Mouse (Mus musculus) lung, adult 2 months (tissue): ENCODE results near the gene Ell3.

Experiments
- CTCF ChIP-seq: fragments of 200-500 bp; IDR thresholded peaks from 2 replicates; pipeline ENCODE4 v1.5.1; 2011; ENCODE audit warnings: mild to moderate bottlenecking, low read length, control low read depth; ENCODE audit not compliant: insufficient read depth
- POLR2A ChIP-seq: fragments of 200-500 bp; IDR thresholded peaks from 2 replicates; pipeline ENCODE4 v1.6.1; 2011; ENCODE audit warnings: low read depth, mild to moderate bottlenecking, control low read depth, low read length, borderline replicate concordance; ENCODE audit errors: extremely low read depth

DNA sequence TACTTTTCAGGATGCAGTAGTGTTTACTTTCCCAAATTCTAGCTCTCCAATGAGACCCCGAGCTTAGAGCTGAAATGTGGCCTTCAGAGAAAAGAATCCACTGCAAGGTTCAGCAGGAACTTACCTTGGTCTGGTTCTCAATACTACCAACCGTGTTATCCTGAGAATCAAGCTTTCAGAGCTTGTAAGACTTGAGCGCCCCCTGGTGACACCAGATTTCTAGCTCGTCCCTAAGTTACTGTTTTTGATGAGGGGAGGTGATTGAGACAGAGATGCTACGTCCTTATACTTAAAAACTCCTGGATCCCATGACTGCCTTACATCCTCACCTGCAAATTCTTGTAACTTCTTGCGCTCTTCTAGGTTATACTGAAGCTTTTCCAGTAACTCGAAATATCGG is 47.5 kb downstream of the Ell3 start:
- TF ChIP-seq POLR2A (no peak), CTCF (0 out of 2 replicates have a peak, but pooled peaks have one; percentile 20)
